Mouse (Mus musculus) urinary bladder, postnatal 36 days (tissue): Measurements from ENCODE around the gene Frrs1.
A peak's percentile ranks its signal among the peaks of the same experiment; 100 is the strongest.

Source experiments
- DNase-seq, 2 experiments: peaks; one replicate each; pipeline ENCODE4 v3.0.0; 2022; ENCODE audit warnings: low spot score in 2 of 2, mixed read lengths in 1 of 2

Gene Frrs1

DNA sequence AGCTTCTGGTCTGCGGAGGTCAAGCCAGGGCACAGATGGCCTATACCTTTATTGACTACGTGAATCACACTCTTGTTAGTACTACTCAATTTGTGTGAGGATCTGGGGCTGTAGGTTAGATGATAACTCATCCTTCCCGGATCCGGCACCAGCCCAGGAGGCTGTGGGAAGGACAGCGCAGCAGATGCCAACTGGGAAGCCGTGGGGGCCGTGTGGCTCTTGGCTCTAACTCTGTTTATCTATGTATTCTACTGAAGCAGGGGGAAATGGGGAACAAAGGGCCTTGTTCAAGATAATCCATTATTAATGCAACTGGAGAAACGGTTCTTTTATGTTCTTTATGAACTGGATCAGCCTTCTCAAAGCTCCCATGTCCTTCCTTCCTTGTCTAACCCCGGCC lies 47.3 kb downstream of the Frrs1 start:
- no peak for DNase-seq

DNA sequence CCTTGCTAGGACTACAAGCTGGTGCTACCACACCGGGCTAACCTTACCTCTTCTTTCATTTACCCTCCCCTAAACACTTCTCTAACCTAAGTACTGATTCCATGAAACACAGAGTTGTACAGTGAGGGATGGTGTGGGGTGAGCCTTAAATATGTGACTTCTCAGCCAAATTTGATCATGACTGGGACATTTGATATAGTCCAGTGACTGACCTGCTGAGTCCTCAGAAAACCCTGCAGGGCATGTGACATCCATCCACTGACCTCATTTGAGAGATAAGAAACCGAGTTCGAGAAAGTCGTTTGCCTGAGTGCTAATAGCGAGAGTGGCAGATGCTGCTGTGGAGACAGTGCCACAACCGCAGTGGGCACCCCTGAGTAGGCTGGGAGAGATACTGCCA lies 55.1 kb downstream of the Frrs1 start:
- no peak for DNase-seq

DNA sequence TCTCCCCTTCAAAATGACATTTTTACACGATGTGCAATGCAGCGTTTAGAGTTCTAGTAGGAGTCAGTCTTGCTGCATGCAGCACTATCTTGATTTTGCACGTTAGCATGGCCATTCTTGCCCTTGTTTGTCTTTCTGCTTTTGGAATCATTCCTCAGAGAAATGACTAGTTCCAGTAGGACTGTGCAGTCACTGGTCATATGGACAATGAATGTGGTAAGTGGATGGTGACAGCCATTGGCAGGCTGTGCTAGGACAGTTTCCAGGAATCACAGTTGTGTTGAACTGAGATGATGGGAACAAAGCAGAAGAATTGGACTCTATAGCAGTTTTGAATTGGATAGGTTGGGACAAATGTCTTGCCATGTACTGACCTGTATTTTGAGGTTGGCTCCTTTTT lies 55.7 kb downstream of the Frrs1 start:
- DNase-seq: no peak

DNA sequence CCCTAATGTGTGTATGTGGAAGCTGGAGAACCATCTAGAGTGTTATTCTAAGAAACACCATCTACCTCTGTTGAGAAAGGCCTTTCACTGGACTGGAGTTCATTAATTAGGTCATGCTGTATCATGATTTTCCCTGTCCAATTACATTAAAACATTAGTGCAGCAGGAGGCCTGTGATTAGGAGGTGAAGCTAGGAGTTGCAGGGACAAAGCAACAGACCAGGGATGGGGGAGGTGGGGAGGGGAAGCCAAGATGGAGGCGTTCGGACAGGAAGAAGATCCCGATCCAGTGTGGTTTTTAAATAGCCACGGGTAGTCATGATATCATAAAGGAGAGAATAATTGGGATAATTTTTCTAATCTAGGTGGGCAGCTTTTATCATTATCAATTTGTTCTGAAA lies 57.8 kb downstream of the Frrs1 start:
- DNase-seq: no peak

DNA sequence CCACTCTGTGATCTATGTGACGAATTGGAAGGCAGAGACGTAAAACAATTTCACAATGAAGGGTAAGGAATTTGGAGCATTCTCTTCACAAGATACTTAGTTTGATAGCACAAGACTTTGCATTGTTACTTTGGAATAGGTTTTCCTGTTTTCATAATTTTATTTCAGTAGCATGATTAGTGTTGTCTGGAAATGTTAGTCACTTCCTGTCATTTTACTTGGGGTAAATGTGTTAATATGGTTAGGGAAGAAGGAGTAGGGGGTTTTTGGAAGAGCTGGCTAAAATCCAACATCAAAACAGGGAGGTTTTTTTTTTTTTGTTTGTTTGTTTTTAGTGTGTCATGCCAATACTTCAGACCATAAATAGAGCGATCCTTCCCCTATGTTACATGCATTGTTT lies 62.3 kb downstream of the Frrs1 start:
- DNase-seq: no peak

DNA sequence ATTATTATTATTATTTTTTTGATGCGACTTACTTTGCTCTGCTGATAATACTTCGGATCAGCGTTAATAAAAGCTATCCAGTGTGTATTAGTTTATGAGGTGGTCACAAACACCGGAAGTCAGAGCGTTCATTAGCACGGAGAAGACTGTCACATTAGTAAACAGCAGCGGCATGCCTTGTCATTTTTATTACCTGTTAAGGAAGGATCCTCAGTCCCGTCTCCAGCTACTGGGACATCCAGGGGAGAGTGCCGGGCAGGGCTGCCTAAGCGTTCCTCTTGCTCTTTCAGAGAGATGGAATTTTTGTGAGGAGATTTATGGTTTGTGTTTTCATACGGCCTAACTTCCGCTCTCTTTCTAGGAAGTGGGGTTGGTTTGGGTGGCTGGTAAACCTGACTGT lies 63.8 kb downstream of the Frrs1 start:
- no peak for DNase-seq

DNA sequence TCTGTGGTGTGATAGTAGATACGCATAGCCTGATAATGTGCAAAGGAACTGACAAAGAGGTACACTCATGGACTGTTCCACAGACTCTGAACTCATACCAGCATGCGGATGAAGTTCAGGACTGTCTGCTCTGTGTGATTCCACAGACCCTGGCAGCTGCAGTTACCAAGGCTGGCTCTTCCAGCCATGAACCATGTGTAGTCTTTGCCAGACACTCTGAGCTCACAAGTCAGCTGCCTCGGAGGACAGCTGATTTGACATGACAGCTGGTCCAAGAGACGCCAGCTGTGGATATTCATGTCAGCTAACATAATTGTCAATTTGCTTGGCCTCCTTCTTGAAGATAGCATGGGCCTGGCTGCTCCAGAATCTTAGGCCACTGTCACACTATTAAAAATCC lies 69.7 kb downstream of the Frrs1 start:
- DNase-seq: no peak

DNA sequence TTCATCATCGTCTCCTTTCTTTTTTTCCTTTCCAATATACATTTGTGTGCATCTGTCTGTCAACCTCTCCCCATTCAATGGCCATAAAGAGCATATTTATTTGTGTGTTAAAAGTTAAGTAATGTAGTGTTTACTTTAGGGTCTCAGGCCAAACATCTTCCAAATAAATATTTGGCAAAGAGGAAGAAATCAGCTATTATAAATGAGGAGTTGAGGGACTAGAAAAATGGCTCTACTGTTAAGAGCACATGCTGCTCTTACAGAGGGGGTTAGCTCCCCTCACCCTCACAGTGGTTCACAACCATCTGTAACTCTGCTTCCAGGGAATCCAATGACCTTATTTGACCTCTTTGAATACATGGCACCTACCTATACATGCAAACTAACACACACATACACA lies 73.9 kb downstream of the Frrs1 start:
- no peak for DNase-seq

DNA sequence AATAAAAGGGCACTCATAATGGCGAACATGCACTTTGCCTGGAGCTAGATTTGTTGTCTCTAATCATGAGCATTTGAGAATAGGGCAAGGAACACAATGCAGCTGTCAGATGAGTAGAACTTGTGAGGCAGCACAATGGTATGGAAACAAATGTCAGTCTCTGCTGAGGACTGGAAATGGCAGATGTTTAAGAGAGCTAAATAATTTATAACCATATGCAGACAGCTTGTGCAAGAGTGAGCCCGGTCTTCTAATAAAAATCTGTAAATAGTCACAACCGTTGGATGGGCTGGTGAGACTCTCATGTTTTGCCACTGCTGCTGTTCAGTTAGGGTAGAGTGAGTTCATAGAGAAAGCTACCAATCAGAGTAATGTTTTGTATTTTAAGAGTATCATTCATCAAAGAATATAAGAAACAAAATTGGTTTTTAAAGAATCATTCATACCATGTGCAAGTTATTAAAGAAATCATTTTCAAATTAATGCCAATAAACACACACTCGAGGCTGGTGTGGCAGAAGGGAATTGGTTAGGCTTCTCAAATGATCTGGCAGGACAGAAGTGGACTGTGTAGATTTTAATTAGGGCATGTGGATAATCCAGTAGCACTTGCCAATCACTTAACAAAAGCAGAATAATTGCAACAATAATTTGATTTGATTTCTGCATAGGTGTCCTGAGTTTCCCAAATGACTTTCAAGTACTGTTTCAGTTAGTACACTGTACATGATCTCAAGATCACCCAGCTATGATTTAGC lies 77.8 kb downstream of the Frrs1 start:
- DNase-seq: no peak

DNA sequence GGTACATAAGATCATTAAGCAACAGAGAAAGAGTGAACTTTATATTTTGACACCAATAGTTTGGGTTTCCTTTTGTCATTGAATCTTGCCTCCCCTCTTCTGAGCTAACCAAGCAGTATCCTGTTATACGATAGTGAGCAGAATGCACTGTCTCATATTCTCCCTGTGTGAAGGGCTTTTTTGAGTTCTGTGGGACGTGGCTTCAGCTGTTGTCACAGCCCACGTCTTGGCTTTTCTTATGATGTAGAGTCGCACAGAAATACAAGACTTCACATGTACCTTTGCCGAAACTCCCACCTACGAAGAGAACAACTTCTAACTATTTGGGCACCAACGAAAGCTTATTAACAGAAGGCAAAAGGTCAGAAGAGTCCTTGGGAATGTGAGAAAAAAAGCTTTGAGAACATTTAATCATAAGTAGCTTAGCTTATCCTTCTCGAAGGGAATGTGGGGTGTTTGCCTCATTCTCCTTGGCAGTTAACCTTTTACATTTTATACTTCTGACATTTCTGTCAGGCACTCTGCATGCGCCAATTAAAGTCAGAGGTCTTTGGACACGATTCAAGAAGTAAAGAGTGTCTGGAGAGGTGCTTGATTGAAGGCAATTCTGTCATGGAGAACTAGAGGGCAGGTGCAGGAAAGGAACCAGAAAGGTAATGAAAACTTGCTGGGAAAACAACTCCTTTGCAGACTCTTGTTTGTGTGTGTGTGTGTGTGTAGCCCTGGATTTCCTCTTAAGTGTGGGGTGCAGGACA lies 81.7 kb downstream of the Frrs1 start:
- DNase-seq: no peak

DNA sequence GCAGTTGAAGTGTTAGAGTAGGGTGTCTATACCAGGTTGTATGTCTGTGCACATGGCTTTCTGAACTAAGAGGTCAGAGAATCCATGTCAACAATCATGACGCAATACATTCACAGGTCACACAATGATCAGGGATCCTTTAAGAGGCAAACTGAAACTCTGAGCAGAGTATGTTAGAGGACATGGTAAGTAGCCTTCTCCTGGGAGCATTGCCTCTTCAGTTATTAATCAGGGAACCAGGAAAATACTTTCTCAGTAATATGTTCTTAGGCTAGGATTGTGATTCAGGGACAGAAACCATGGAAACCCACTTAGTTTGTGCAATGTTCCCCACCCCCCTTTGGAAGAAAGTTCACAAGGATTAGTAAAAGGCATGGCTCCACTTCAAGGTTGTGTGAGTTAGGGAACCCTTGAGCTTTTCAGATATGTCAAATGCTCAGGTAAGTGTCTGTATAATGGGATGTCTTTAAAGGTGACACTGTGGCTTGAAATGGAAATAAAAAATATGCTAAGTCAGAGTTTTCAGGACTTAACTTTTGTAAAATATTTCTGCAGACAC lies 82.4 kb downstream of the Frrs1 start:
- no peak for DNase-seq

DNA sequence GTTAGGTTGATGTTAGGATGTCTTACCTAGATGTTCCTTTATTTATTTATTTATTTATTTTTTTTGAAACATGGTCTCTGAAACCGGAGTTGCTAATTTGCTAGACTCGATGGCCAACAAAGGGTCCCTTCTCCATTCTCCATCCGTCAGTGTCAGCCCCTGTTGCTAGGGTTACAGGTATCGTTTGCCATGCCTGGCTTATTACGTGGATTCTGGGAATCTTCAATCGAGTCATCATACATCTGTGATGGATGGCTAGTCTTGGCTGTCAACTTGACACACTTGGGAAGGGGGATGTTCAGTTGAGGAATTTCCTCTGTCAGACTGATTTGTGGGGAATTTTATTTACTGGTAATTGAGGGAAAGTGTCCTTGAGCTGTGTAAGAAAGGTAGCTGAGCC lies 83.5 kb downstream of the Frrs1 start:
- no peak for DNase-seq

DNA sequence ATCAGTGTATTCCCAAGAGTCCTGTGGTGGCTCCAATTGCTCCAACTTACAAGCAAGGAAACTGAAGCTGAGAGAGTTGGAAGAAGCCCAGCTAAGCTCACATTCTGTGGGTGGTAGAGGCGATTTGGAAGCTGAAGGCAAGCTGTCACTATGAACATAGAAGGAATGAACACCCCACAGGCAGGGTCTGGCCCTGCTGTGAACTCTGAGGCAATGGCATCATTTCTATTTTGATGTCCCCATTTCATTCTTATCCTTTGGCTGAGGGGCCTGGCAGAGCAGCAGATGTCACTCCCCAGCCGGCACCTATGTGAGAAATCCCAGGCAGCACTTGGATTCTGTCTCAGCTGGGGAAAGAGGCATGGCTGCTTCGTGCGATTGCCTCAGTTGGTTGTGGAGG lies 84.2 kb downstream of the Frrs1 start:
- no peak for DNase-seq

DNA sequence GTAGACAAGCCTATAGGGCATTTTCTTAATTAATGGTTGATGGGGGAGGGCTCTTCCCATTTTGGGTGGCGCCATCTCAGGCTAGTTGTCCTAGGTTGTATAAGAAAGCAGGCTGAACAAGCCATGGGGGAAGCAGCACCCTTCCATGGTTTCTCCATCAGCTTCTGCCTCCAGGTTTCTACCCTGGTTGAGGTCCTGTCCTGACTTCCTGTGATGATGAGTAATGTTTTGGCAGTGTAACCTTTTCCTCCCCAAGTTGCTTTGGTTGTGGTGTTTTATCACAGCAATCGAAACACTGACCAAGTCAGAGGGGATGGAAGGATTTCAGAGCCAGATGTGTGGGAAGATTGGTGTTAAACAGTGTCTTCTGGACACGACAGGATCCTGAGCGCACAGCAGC lies 87.2 kb downstream of the Frrs1 start:
- no peak for DNase-seq

DNA sequence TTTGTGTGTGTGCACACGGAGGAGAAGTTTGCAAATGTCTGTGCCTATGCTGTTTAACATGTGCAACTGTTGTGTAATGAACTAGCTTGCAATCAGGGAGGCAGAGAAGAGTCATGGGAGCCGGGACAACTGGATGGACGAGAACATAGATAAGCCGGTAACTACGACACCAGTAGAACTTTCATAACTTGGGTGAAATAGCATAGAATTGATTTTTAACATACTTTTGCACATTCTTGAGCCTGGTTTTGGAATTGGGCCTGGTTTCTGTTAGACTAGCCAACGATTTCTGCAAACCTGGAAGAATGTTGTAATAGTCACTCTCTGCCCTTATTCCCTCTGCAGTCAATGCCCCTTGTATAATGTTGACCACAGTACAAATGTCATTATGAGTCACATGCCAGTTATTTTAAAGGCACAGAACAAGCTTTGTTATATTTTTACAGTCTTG lies 91.4 kb downstream of the Frrs1 start:
- peak; percentile 10 to 40 for DNase-seq

DNA sequence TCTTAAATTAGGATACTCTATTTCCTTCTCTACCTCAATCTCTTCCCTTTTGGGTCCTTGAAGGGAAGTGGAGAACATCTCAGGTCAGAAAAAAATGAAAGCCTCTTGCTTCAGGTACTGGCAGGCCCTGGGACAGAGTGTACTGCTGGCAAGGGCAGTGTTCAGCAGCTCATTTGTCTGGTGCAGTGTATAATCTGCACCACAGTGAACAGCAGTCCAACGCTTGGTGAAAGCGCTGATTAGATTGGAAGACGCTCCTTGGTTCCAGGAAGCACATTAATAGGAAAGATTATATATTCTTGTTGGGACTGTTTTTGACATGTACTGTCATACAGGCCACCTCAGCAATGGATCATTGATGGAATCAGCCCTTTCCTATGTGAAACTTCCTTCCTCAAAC lies 92.2 kb downstream of the Frrs1 start:
- DNase-seq: no peak

DNA sequence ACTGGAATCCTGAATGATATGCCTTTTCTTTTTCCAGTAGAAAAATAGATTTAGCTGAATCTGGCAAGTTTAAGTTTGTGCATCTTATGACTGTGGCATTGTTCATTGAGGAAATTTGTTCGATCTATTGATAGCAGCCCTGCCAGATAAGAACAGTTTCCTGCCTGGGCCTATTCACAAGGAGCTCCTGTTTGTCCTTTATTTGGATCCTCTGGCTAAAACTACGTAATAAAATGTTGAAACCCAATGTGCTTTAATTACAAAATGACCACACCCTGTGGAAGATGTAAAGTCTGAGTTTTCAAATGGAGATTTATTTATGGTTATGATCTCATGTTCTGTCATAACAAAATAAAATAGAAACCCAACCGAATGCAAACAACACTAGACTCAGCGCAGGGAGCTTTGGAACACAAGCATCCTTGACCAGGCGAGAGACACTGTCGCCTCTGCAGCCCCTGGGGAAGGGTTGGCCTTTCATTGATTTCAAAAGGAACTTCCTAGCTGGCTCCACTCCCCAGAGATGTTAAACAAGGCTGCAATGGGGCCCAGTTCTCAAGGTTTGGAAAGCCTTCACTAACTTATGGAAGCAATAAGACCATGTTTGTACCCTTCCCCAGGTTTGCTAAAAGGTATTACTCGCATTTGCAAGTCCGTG lies 93.1 kb downstream of the Frrs1 start:
- DNase-seq: no peak

DNA sequence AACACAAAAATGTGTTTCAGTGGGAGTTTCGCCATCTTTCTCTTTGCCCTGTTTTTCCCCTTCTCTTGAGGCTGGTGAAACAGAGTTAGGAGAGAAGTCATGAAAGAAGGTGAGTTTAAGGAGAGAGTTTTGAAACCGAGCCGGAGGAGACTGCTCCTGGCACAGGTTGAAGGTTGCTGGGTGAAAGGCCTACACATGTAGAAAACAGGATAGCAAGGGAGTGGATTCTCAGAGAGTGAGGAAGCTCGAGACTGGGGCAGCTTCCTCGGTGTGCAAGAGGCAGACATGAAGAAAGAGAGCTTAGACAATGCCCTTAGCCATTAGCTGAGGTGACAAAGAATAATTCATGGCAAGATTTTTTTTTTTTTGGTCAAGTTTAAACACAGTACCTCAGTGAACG lies 94.1 kb downstream of the Frrs1 start:
- no peak for DNase-seq

DNA sequence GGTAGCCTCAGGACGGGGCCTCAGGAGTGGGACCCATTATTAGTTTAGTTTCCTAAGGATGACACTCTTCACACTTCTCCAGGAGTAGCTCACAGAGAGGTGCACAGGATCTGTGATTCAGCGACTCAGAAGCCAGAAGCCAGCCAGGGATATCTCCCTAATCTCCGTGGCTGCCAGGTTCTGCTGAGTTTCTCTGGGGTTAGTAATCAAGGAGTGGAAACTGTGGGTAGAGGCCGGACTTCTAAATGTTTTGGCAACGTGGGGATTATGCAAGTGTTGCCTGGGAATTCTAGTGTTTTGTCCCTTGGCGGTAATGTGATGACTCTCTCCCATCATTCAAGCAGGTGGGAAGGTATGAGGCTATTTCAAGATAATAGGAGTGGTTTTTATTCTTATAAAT lies 95.8 kb downstream of the Frrs1 start:
- peak in 1 of 2 experiments; percentile 43 for DNase-seq
